Mouse (Mus musculus): ENCODE results near the gene Neu2. TPM values are rescaled to one million over a fixed set of nuclear protein-coding genes. Genes with fewer than 3 reads are reported as not detected.

The Neu2 gene
- total RNA-seq, 4 experiments from 2014 or later = 8.7 to 15.9 (median 12.2) TPM

Other genes starting within 250 kb of the Neu2 start
- 1 to 10 TPM; 1.7 to 3.4 (median 2.9) TPM for gene Efhd1, start 245.5 kb upstream of the Neu2 start, total RNA-seq (2022)
- 10 to 100 TPM; 33.1 to 40.4 (median 39.0) TPM for gene Gigyf2, start 182.9 kb upstream of the Neu2 start, total RNA-seq (2022)
- under 1 TPM in 1 of 4 experiments, not detected in 3; 0.54 TPM for gene Kcnj13, start 115.2 kb upstream of the Neu2 start, total RNA-seq (2022)
- not detected for gene Snorc, start 39.6 kb upstream of the Neu2 start, total RNA-seq (2022)
- under 1 TPM in 3 of 4 experiments, not detected in 1; 0.13 to 0.19 (median 0.16) TPM for gene Ngef, start 64.0 kb downstream of the Neu2 start, total RNA-seq (2022)
- 1 to 10 TPM; 1.8 to 3.9 (median 2.6) TPM for gene Inpp5d, start 110.4 kb downstream of the Neu2 start, total RNA-seq (2022)
- 10 to 100 TPM; 14.4 to 18.5 (median 16.4) TPM for gene Atg16l1, start 246.0 kb downstream of the Neu2 start, total RNA-seq (2022)

Measured in gastrocnemius, adult 8-10 months (tissue).